Mouse (Mus musculus) large intestine, adult 2 months (tissue): ENCODE data around the gene Ube2j2. TPM values are rescaled to one million over a fixed set of nuclear protein-coding genes. Genes with fewer than 3 reads are reported as not detected.

Experiments
- DNase-seq: peaks from one replicate; pipeline ENCODE4 v3.0.0-alpha.2; 2012; ENCODE audit warnings: low read depth, low spot score
- WGBS: fragments of 180-500 bp; shearing (Covaris S2); methylation state at CpG from one replicate; pipeline ENCODE4 v1.1.7; 2018; 5-methylcytosine and 5-hydroxymethylcytosine counted together
- polyA plus RNA-seq: library from polyadenylated mRNA; depleted of rRNA; stranded (reverse); fragments of >200 nt; gene quantifications from 2 replicates; pipeline ENCODE4 v1.2.3, GENCODE M21; 2012

Ube2j2 gene
- polyA plus RNA-seq, 1 experiment, result 77.4 TPM

- 2% methylated on average over 42 of the region's 42 CpGs for WGBS
- DNase-seq, result no peak
Measured at GRCm38 (mm10) chr4:155962167-155962971, 18.7 kb downstream of the Ube2j2 start, which contains the start of gene C1qtnf12. Gene C1qtnf12, plus strand, starts transcription at chr4:155962318.

GRCm38 (mm10) chr4:155963106-155963505 is 19.5 kb downstream of the Ube2j2 start:
- no peak for DNase-seq
- 75% methylated on average over 7 of the region's 7 CpGs for WGBS

- 95% methylated on average over 11 of the region's 11 CpGs for WGBS
- DNase-seq, result no peak
Measured at GRCm38 (mm10) chr4:155964396-155964795, 20.8 kb downstream of the Ube2j2 start.

GRCm38 (mm10) chr4:155969043-155969653 is 25.5 kb downstream of the Ube2j2 start:
- WGBS, result 72% methylated on average over 13 of the region's 13 CpGs

GRCm38 (mm10) chr4:155970286-155970685 is 26.7 kb downstream of the Ube2j2 start:
- 56% methylated on average over 5 of the region's 5 CpGs for WGBS
- DNase-seq, result no peak

More at GRCm38 (mm10) chr4:155969043-155969653, 25.5 kb downstream of the Ube2j2 start:
- DNase-seq, result no peak

GRCm38 (mm10) chr4:155972651-155973050 is 29.0 kb downstream of the Ube2j2 start:
- DNase-seq, result no peak
- WGBS, result 78% methylated on average over 6 of the region's 6 CpGs

GRCm38 (mm10) chr4:155973239-155973638 is 29.6 kb downstream of the Ube2j2 start:
- no peak for DNase-seq
- 63% methylated on average over 2 of the region's 2 CpGs for WGBS

GRCm38 (mm10) chr4:155981436-155982082 is 37.9 kb downstream of the Ube2j2 start:
- 72% methylated on average over 12 of the region's 12 CpGs for WGBS
- no peak for DNase-seq

GRCm38 (mm10) chr4:155983788-155984187 is 40.2 kb downstream of the Ube2j2 start:
- DNase-seq, result no peak
- 15% methylated on average over 2 of the region's 2 CpGs for WGBS

GRCm38 (mm10) chr4:155991211-155991907 is 47.7 kb downstream of the Ube2j2 start:
- 60% methylated on average over 22 of the region's 22 CpGs for WGBS
- no peak for DNase-seq

- no peak for DNase-seq
- WGBS, result 10% methylated on average over 37 of the region's 37 CpGs
Measured at GRCm38 (mm10) chr4:155991908-155992230, 48.2 kb downstream of the Ube2j2 start.

- peak; percentile 61 for DNase-seq
- WGBS, result under 1% methylated on average over 99 of the region's 99 CpGs
Measured at GRCm38 (mm10) chr4:155992241-155992905, 48.7 kb downstream of the Ube2j2 start, which contains the start of the genes B3galt6 and Sdf4. Gene B3galt6, minus strand, starts transcription at chr4:155992649. Gene Sdf4, plus strand, starts transcription at chr4:155992872.

- under 1% methylated on average over 70 of the region's 70 CpGs for WGBS
- peak; percentile 73 for DNase-seq
Measured at GRCm38 (mm10) chr4:155992906-155993547, 49.4 kb downstream of the Ube2j2 start.

GRCm38 (mm10) chr4:155993606-155994005 is 50.0 kb downstream of the Ube2j2 start:
- 1% methylated on average over 15 of the region's 15 CpGs for WGBS
- no peak for DNase-seq

- no peak for DNase-seq
- WGBS, result 87% methylated on average over 3 of the region's 3 CpGs
Measured at GRCm38 (mm10) chr4:156004109-156004508, 60.5 kb downstream of the Ube2j2 start.

GRCm38 (mm10) chr4:156008369-156008768 is 64.7 kb downstream of the Ube2j2 start:
- 93% methylated on average over 4 of the region's 4 CpGs for WGBS
- DNase-seq, result no peak
